10 mouse cellular contexts compared by ENCODE assay signal in the genomic region with DNA sequence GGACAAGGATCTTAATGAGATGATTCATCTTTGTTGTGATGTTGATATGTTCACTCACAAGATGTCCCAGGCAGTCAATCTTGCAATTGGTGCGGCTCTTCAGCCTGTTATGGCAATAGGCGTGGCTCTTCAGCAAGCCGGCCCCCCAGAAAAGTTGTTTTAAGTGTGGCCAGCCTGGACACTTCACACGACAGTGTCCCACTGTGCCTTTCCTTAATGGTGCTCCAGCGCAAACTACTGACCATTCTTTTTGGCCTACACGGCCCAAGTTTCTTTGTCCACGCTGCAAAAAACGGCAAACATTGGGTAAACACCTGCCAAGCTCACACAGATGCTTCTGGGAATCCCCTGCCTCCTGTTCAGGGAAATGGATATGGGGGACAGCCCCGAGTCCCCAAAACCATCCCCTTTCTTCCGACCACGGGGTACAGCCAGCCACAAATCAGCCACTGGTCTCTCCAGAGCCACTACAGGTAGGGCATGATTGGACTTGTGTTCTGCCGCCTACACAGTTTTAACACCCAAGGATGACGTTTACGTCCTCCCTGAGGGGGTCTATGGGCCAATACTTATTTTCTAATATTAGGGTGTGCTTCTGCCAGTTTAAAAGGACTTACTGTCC.
"Had no signal": no experiment of that assay in that cellular context is flagged by ENCODE, and none has a peak within 500 bp of the region (broad histone marks: within the 10 kb centered on the region; RNA-seq: fewer than 3 reads in every experiment).

No protein-coding gene starts in this region.

- H3K27me3 ChIP-seq: kidney, embryonic 15.5 days; limb, embryonic 13.5 days; liver, embryonic 12.5 days; liver, embryonic 15.5 days; lung, embryonic 15.5 days; megakaryocyte, embryonic 14.5 days; neural tube, embryonic 12.5 days; neural tube, embryonic 15.5 days; stomach, embryonic 15.5 days had no signal

- H3K9me3 ChIP-seq: kidney, embryonic 15.5 days; limb, embryonic 10.5 days; limb, embryonic 13.5 days; liver, embryonic 12.5 days; liver, embryonic 15.5 days; lung, embryonic 15.5 days; megakaryocyte, embryonic 14.5 days; neural tube, embryonic 12.5 days; neural tube, embryonic 15.5 days; stomach, embryonic 15.5 days had no signal

- H3K4me3 ChIP-seq: liver, embryonic 12.5 days; liver, embryonic 15.5 days; neural tube, embryonic 12.5 days; neural tube, embryonic 15.5 days had no signal

- H3K27ac ChIP-seq: kidney, embryonic 15.5 days; limb, embryonic 10.5 days; limb, embryonic 13.5 days; liver, embryonic 12.5 days; liver, embryonic 15.5 days; lung, embryonic 15.5 days; neural tube, embryonic 12.5 days; neural tube, embryonic 15.5 days; stomach, embryonic 15.5 days had no signal

- H3K4me1 ChIP-seq: kidney, embryonic 15.5 days; limb, embryonic 10.5 days; limb, embryonic 13.5 days; liver, embryonic 12.5 days; liver, embryonic 15.5 days; lung, embryonic 15.5 days; neural tube, embryonic 12.5 days; neural tube, embryonic 15.5 days; stomach, embryonic 15.5 days had no signal

- H3K36me3 ChIP-seq: kidney, embryonic 15.5 days; limb, embryonic 10.5 days; limb, embryonic 13.5 days; liver, embryonic 12.5 days; liver, embryonic 15.5 days; lung, embryonic 15.5 days; neural tube, embryonic 12.5 days; neural tube, embryonic 15.5 days; stomach, embryonic 15.5 days had no signal
